Mouse (Mus musculus): Measurements from ENCODE around the gene Usp53. TPM values are rescaled to one million over a fixed set of nuclear protein-coding genes. Genes with fewer than 3 reads are reported as not detected.
A peak's percentile ranks its signal among the peaks of the same experiment; 100 is the strongest.

Usp53 gene
- polyA plus RNA-seq (2012; rRNA removed), result 15.3 and 18.3 TPM in 2 replicates

DNA sequence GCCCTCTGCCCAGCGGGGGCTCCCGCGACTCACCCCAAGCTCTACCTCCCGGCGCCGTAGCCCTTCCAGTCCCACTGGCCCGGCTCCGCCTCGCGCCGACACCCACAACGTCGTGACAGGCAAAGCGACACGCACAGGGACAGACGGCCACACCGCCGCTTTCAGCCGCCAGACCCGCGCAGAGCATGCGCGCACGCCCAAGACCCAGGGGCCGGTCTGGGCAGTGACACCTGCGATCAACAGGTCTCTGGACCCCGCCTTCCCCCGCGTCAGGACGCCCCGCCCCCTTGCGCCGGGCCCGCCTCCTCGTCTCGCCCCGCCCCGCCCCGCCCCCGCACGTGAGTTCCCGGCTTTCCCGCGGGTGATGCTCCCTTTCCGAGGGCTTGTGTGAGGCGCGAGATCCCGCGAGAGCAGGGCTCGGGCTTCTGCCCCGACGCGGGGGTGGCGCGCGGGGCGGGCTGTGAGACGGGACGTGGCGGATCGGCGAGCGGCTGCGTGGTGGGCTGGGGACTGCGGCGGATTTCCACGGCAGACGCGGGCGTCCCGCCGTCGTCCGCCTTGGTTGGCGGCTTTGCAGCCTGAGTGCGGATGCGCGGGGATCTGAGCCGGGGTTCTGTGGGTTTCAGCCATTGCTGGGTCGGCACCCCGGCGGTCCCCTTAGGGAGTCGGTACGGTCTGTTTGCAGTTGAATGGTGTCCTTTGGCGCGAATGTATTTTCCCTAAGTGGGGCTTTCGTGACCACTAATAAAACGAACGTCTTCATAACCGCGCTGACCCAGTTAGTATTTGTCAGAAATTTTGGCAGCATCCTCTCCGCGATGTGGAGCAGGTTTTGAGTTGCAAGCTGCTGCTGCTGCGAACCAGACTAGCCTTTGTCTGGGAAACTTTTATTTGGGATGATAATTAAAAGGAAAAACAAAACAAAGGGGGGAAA is at the start of gene Usp53:
Gene Usp53, minus strand, starts transcription at position 262 of the 934 bp plus-strand sequence.
- peak; percentile 95 to 96 for DNase-seq
- WGBS, result under 1% methylated on average over 94 of the region's 94 CpGs
- Histone ChIP-seq H3K4me1 (ENCODE audit: control insufficient read depth, insufficient read depth, low read length) (no peaks in the 10 kb centered on the region), H3K27ac (ENCODE audit: insufficient read depth, low read length) (peak within 1 kb of the TSS; percentile 91), H3K4me3 (replicated peaks; ENCODE audit: insufficient read depth, low read depth, low read length) (peak within 1 kb of the TSS; percentile 95), H3K27me3 (ENCODE audit: control insufficient read depth, insufficient read depth, low read length) (no peaks in the 10 kb centered on the region)
- TF ChIP-seq CTCF (IDR thresholded peaks at IDR 0.05; ENCODE audit: borderline replicate concordance, insufficient read depth, low read depth, low read length), result no peak
- TF ChIP-seq POLR2A (IDR thresholded peaks at IDR 0.05; ENCODE audit: borderline replicate concordance, insufficient read depth, low read length), result peak; percentile 83

DNA sequence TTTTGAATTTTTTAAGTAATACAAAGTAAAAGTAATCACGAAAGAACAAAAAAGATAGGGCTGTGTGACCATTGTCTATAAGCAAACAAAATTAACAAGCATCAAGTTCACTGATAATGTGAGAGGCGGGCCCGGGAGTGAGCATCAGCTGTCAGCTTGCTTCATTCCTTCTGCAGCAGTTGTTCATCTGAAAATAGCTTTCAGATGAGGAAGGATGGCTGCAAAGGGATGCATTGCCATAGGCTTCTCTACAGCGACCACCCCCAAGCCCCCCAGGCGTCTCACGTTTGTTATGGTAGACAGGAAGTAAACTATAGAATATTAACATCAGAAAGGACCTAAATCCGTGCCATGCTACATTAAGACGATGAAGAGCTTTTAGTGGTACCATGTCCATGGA is 49.5 kb upstream of the Usp53 start:
- 67% methylated on average over 8 of the region's 8 CpGs for WGBS
- H3K4me1 ChIP-seq (ENCODE audit: control insufficient read depth, insufficient read depth, low read length), result no peaks in the 10 kb centered on the region
- H3K27ac ChIP-seq (ENCODE audit: insufficient read depth, low read length), result no peak overlapping the region
- H3K4me3 ChIP-seq (replicated peaks; ENCODE audit: insufficient read depth, low read depth, low read length), result no peak overlapping the region
- TF ChIP-seq CTCF (IDR thresholded peaks at IDR 0.05; ENCODE audit: borderline replicate concordance, insufficient read depth, low read depth, low read length), result no peak
- TF ChIP-seq POLR2A (IDR thresholded peaks at IDR 0.05; ENCODE audit: borderline replicate concordance, insufficient read depth, low read length), result no peak
- H3K27me3 ChIP-seq (ENCODE audit: control insufficient read depth, insufficient read depth, low read length), result no peaks in the 10 kb centered on the region
- no peak for DNase-seq

GRCm38 (mm10) chr3:123025634-123026033 is 41.3 kb upstream of the Usp53 start:
- no peak overlapping the region for H3K4me3 ChIP-seq (replicated peaks; ENCODE audit: insufficient read depth, low read depth, low read length)
- no peak overlapping the region for H3K27ac ChIP-seq (ENCODE audit: insufficient read depth, low read length)
- no peaks in the 10 kb centered on the region for H3K27me3 ChIP-seq (ENCODE audit: control insufficient read depth, insufficient read depth, low read length)
- H3K4me1 ChIP-seq (ENCODE audit: control insufficient read depth, insufficient read depth, low read length), result no peaks in the 10 kb centered on the region
- no peak for DNase-seq
- 76% methylated on average over 3 of the region's 3 CpGs for WGBS
- no peak for TF ChIP-seq POLR2A (IDR thresholded peaks at IDR 0.05; ENCODE audit: borderline replicate concordance, insufficient read depth, low read length)
- no peak for TF ChIP-seq CTCF (IDR thresholded peaks at IDR 0.05; ENCODE audit: borderline replicate concordance, insufficient read depth, low read depth, low read length)

- Histone ChIP-seq H3K4me1 (ENCODE audit: control insufficient read depth, insufficient read depth, low read length) (no peaks in the 10 kb centered on the region), H3K4me3 (replicated peaks; ENCODE audit: insufficient read depth, low read depth, low read length) (no peak overlapping the region), H3K27ac (ENCODE audit: insufficient read depth, low read length) (no peak overlapping the region), H3K27me3 (ENCODE audit: control insufficient read depth, insufficient read depth, low read length) (no peaks in the 10 kb centered on the region)
- no peak for DNase-seq
- WGBS, result 84% methylated on average over 9 of the region's 9 CpGs
- TF ChIP-seq POLR2A (IDR thresholded peaks at IDR 0.05; ENCODE audit: borderline replicate concordance, insufficient read depth, low read length) (no peak), CTCF (IDR thresholded peaks at IDR 0.05; ENCODE audit: borderline replicate concordance, insufficient read depth, low read depth, low read length) (no peak)
These were observed 40.4 kb upstream of the Usp53 start for GRCm38 (mm10) chr3:123024496-123025234.

DNA sequence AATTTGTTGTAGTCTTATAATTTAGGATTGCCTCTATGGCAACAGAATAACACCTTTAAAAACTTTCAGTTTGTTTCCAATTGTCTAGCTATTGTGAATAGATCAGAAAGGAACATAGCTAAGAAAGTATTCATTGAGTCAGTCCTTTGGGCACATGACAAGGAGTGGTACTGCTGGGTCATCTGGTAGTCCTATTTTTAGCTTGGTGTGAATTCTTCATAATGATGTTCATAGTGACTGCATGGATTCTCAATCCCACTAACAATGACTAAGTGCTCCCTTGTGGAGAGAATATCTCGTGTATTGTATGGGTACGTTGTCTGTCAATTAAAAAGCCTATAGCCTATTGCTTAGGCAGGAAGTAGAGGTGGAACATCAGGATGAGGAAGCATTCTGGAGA is 34.5 kb upstream of the Usp53 start:
- no peak for DNase-seq
- WGBS, result 80% methylated on average over 2 of the region's 2 CpGs
- no peak for TF ChIP-seq CTCF (IDR thresholded peaks at IDR 0.05; ENCODE audit: borderline replicate concordance, insufficient read depth, low read depth, low read length)
- no peak for TF ChIP-seq POLR2A (IDR thresholded peaks at IDR 0.05; ENCODE audit: borderline replicate concordance, insufficient read depth, low read length)

DNA sequence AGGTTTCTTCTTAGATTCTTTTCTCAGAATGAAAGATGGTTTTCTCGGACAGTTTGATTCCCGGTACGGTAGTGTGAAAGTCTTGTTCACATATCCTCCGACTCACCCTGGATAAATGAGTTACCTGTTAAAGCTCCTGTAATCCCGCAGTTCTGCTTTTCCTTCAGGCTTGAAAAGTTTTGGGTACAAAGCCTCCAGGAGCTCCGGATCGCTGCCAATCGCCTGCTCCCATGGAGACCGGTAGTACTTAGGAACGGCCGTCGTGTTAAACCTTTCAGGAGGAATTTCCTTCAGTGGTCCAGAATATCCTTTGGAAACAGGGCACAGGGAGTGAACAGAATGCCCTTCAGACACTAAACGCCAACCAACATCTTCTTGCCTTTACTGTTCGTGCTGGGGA is 29.2 kb upstream of the Usp53 start:
- H3K27ac ChIP-seq (ENCODE audit: insufficient read depth, low read length), result no peak overlapping the region
- H3K27me3 ChIP-seq (ENCODE audit: control insufficient read depth, insufficient read depth, low read length), result no peaks in the 10 kb centered on the region
- no peaks in the 10 kb centered on the region for H3K4me1 ChIP-seq (ENCODE audit: control insufficient read depth, insufficient read depth, low read length)
- no peak for TF ChIP-seq POLR2A (IDR thresholded peaks at IDR 0.05; ENCODE audit: borderline replicate concordance, insufficient read depth, low read length)
- TF ChIP-seq CTCF (IDR thresholded peaks at IDR 0.05; ENCODE audit: borderline replicate concordance, insufficient read depth, low read depth, low read length), result no peak
- H3K4me3 ChIP-seq (replicated peaks; ENCODE audit: insufficient read depth, low read depth, low read length), result no peak overlapping the region
- WGBS, result 84% methylated on average over 14 of the region's 14 CpGs
- DNase-seq, result no peak

More for the DNA sequence above, 34.5 kb upstream of the Usp53 start:
- no peak overlapping the region for H3K27ac ChIP-seq (ENCODE audit: insufficient read depth, low read length)
- no peaks in the 10 kb centered on the region for H3K27me3 ChIP-seq (ENCODE audit: control insufficient read depth, insufficient read depth, low read length)
- H3K4me1 ChIP-seq (ENCODE audit: control insufficient read depth, insufficient read depth, low read length), result no peaks in the 10 kb centered on the region
- no peak overlapping the region for H3K4me3 ChIP-seq (replicated peaks; ENCODE audit: insufficient read depth, low read depth, low read length)

DNA sequence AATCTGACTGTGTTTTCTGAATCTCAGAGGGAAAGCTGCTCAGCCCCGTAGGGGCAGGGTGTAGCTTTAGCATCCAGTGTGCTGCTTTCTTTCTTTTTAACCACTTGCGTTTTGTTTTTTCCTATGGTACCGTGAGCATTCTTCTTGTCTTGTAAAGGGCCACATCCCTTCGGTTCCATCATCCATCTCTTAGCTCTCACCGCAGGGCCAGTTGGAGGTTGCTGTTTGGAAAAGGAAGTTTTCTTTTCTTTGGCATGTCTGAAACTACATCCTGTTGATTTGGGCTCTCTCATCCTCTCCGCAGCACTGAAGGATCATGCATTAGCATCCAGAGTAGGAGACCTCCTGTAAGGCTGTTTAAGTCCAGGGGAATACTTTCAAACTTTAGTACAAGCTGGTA is 25.1 kb upstream of the Usp53 start:
- no peak for DNase-seq
- H3K27ac ChIP-seq (ENCODE audit: insufficient read depth, low read length), result no peak overlapping the region
- H3K4me1 ChIP-seq (ENCODE audit: control insufficient read depth, insufficient read depth, low read length), result no peaks in the 10 kb centered on the region
- WGBS, result 60% methylated on average over 6 of the region's 6 CpGs
- H3K27me3 ChIP-seq (ENCODE audit: control insufficient read depth, insufficient read depth, low read length), result no peaks in the 10 kb centered on the region
- TF ChIP-seq POLR2A (IDR thresholded peaks at IDR 0.05; ENCODE audit: borderline replicate concordance, insufficient read depth, low read length), result no peak
- no peak for TF ChIP-seq CTCF (IDR thresholded peaks at IDR 0.05; ENCODE audit: borderline replicate concordance, insufficient read depth, low read depth, low read length)
- no peak overlapping the region for H3K4me3 ChIP-seq (replicated peaks; ENCODE audit: insufficient read depth, low read depth, low read length)
